Mouse (Mus musculus) 3T3-L1 (cell line): Measurements from ENCODE around the gene Ube2c.

ENCODE experiments used
- DNase-seq: peaks from one replicate; pipeline ENCODE4 v3.0.0-alpha.2; 2015; ENCODE audit warnings: low read depth, low spot score

The Ube2c gene

GRCm38 (mm10) chr2:164769258-164770037 is at the start of gene Ube2c:
TSS of gene Ube2c (plus strand) at chr2:164769898.
- peak; percentile 100 for DNase-seq

DNA sequence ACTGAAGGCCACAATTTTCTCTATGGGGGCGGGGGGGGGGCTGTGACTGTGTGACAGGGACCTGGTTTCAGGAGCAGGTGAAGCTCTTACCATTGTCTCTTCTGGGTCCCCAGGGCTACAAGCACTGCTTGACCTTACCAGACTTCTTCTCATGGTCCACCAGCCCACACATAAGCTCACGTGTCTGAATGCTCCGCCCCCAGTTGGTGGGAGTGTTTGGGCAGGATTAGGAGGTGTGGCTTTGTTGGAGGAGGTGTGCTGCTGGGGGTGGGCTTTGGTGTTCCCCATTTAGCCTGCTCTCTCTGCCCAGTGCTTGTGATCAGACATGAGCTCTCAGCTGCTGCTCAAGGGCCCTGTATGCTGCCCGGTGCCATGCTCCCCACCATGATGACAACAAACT is 46.4 kb upstream of the Ube2c start:
- no peak for DNase-seq

DNA sequence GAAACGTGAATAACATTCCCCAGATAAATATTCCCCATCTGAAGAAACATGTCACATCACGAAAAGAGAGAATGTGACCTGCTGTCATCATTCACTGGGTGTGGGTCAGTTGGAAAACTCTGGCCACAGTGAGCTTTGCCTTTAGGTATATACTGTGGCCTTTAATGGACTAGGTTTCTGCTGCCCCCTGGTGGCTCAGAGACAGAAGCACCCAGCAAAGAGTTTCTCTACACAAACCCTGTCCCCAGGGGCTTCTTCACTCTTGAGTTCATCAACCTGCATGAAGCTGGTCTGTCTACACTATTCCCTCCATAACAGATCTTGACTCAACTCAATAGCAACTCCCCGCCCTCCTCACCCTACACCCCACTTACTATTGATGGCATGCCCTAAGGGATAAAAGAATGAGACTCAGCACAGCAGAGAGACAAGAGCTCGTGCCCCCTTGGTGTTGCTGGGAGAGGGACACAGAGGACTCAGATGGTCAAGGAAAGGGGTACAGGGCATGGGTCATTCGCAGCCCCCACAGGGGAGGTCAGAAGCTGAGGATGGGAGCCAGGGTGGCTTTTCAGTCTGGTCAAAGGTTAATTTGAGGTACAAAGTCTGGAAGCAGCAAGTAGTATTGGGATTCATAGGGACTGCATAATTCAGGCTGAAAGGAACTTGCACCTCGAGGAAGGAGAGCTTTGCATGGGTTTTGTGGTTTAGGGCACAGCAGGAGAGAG is 43.6 kb upstream of the Ube2c start:
- peak; percentile 89 for DNase-seq

- DNase-seq, result no peak
Observed at GRCm38 (mm10) chr2:164731719-164732118, 38.0 kb upstream of the Ube2c start.

- DNase-seq, result no peak
Observed at GRCm38 (mm10) chr2:164733259-164733658, 36.4 kb upstream of the Ube2c start.

GRCm38 (mm10) chr2:164734839-164735238 is 34.9 kb upstream of the Ube2c start:
- peak; percentile 17 for DNase-seq

GRCm38 (mm10) chr2:164735446-164735845 is 34.3 kb upstream of the Ube2c start:
- DNase-seq, result peak; percentile 62

DNA sequence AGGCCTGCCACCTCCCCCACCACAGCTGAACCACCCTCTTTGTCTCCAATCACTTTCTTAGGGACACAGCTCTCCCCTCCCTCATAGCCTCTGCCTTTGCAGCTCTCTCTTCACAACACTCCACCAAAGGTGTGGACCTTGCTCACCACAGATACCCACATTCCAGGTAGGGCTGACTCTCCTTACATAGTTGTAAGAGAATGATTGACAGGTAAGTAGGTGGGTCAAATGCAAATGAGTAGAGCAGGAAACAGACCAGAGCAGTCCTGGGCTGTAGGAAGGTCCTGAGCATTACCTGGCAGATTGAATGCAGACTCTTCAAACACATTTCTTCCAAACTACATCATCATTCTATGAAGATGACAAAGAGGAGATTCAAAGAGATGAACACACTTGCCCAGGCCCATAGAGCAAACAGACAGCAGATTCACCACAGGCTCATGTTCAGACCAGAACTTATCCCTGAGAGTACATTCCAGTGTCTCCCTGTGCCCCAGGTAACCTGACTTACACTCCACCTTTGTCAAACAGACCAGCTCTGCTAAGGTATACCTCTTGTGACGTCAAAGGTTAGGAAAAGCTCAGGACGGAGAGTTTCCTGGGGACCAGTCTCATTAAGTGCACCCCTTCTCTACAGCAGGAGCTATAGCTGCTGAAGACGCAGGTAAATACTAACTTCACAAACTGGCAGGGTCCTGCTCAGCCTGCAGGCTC is 32.2 kb upstream of the Ube2c start:
- DNase-seq, result no peak

GRCm38 (mm10) chr2:164739876-164740275 is 29.8 kb upstream of the Ube2c start:
- DNase-seq, result peak; percentile 25

GRCm38 (mm10) chr2:164744987-164745386 is 24.7 kb upstream of the Ube2c start:
- DNase-seq, result peak; percentile 9

- DNase-seq, result peak; percentile 89
Observed at GRCm38 (mm10) chr2:164745843-164746479, 23.7 kb upstream of the Ube2c start, which contains the start of the genes Wfdc3 and Dnttip1. TSS of gene Wfdc3 (minus strand) at chr2:164745931. TSS of gene Dnttip1 (plus strand) at chr2:164745983.

DNA sequence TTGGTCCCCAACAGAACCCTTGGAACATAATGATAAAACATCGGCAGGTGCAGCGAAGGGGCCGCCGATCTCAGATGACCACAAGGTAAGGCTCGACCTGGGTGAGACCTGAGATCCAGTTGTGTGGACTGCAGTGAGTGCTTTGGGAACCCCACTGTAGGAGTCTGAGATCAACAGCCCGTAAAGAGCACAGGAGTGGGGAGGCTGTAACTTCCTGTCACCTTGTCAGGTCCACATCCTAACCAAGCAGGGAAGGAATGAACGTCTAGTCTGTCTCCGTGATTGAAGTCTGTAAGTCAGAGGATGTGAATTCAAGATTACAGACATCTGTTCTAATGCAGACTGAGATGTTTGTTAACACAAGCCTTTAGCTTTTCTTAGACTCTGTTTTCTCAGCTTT is 23.0 kb upstream of the Ube2c start:
- DNase-seq, result peak; percentile 28

- DNase-seq, result no peak
Observed at GRCm38 (mm10) chr2:164748191-164748590, 21.5 kb upstream of the Ube2c start.

DNA sequence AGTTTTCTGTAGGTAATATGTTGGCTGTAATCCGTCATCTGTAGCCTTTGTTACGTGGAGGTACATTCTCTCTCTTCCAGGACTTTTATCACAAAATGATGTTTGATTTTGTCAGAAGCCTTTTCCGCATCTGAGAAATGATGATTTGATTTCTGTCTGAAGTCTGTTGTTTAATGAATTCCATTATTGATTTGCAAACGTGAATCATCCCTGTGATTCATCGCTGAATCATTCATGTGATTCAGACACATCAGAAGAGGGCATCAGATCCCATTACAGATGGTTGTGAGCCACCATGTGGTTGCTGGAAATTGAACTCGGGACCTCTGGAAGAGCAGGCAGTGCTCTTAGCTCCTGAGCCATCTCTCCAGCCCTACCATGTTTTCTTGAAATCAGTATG is 20.7 kb upstream of the Ube2c start:
- peak; percentile 78 for DNase-seq

- no peak for DNase-seq
Observed at GRCm38 (mm10) chr2:164752454-164752853, 17.2 kb upstream of the Ube2c start.

DNA sequence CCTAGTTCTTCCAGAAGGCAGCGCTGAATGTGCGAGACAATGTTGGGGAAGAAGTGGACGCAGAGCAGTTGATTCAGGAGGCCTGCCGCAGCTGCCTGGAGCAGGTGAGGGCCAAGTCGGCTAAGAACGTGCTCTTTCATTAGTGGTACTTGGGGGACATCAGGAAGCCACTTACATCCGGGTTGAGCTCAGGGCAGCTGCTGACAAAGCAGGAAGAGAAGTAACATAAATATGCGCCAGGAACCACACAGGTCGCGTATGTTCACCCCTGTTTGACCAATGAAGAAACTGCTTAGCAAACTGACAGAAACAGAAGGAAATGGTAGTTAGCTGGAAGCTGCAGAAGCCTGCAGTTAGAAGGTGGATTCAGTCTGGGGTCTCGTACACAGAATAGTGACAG is 15.6 kb upstream of the Ube2c start:
- no peak for DNase-seq

GRCm38 (mm10) chr2:164754800-164755199 is 14.9 kb upstream of the Ube2c start:
- no peak for DNase-seq

- DNase-seq, result no peak
Observed at GRCm38 (mm10) chr2:164757841-164758240, 11.9 kb upstream of the Ube2c start.

GRCm38 (mm10) chr2:164758692-164759091 is 11.0 kb upstream of the Ube2c start:
- DNase-seq, result no peak

DNA sequence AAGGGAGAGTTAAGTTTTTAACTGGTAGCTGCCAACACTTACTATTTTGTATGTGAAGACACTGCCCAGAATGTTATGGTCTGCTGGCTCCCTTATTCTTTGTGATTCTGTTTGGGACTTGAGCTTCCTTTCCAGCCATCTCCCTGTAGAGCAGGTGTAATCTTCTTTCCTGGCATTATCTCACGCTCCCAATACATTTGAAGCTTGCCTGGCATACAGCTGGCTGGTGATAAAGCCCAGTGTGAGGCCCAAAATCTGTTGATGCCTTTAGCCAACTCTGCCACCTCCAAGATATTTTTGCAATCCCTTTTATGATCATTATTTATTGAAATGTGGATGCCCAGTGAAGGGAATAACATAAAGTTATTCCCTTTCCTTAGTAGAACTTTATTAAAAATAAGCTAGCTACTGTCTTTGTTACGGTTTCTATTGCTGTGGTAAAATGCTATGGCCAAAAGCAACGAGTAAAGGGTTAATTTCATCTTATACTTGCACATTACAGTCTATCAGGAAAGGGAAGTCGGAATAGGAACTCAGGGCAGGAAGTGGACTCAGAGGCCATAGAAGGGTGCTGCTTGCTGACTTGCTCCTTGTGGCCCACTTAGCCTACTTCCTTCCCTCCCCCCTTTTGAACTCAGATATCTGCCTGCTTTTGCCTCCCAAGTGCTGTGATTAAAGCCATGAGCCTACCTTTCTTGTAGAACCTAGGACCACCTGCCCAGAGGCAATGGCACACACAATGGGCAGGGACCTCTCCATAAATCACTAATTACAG is 9.5 kb upstream of the Ube2c start:
- no peak for DNase-seq

DNA sequence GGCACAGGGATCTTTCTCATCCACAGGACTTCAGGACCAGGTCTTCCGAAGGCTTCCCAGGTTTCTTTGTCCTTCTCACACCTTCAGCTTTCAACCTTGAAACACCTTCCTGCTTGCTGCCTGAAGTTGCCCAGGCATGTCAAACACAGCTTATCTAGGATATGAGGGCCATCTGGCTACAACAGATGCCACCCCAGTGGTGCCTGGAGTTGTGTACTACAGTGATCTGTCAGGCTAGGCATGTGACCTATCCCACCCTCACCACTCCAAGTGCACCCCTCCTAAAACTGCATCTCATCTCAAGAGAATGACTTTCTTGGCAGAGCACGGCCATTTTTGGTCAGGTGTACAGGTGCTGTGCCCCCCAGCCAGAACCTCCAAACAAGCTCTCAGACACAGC is 8.2 kb upstream of the Ube2c start:
- no peak for DNase-seq
